Mouse (Mus musculus): Measurements from ENCODE around the gene Tfap2e.
A peak's percentile ranks its signal among the peaks of the same experiment; 100 is the strongest.

Gene Tfap2e

DNA sequence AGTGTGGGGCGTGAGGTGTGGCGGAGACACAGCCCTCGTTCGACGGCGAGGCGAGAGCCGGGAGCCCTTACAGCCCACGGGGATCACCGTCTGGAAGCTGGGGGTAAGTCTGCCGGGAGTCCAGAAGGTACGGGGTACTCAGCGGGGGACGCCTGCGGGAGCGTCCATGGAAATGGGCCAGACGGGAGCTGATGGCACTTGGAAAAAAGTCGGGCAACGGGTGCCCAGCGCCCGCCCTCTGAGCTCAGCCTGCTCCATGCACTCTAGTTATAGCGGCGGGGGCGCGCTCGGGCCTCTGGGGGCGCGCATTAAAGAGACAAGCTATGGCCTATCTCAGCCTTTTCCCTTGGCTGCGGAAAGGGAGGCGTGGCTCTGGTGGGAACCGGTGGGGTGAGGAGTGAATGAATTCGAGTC, at the start of gene Tfap2e:
Gene Tfap2e (minus strand): TSS at position 240 of the 414 bp plus-strand sequence.
- peak; percentile 80 for DNase-seq

DNA sequence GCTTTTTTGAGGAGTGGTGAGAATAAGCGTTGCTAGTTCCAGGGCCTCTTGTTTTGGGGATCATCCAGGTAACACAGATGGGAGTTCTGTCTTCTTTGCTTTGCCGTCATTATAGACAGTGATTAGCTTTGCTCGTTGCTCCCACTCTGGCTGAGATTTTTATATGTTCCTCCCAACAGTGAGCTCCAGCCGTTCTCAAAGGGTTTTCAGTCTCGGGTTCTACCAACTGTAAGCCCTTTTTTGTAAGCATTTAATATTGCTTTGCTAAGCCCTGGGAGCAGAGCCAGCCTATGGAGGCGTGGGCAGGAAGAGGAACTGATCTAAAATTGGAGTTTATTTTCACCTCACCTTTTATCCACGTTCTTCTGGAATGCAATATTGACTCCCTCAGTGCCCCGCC, 47.0 kb upstream of the Tfap2e start:
- no peak for DNase-seq

DNA sequence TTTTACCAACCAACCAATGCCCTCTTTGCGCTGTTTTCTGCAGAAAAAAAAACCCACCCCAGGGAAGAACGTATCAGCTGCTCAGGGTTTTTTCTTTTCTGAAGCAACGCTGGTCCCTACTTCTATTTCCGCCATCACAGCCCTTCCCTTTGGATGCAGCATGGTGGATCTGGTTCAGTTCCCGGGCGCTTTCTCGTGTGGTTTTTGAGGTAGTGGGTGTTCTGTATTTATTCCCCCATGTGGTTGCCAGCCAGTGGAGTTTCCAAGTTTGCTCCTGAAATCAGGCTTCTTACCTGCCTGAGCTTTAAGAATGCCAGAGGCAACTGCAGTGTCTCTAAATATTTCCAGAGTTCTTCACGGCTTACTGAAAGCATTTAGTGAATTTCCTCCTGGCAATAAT, 46.5 kb upstream of the Tfap2e start:
- DNase-seq = no peak

DNA sequence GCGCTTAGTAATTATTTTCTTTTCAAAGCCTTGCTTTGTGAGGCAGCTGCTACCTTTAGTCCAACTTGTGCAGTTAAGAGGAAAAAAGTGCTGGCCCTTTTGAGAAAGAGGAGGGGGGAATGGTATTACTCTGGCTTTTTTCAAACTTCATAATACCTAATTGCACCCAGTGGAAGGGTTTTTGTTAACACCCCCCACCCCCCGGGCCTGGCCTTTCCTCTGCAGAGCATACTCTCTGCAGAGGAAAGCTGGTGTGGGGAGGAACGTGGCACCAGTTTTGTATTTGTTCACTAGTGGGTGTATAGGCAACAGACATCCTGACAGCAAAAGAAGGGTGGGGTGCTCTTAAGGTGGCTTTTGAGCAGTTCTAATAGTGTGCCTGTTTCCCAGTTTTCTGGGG, 45.8 kb upstream of the Tfap2e start:
- no peak for DNase-seq

DNA sequence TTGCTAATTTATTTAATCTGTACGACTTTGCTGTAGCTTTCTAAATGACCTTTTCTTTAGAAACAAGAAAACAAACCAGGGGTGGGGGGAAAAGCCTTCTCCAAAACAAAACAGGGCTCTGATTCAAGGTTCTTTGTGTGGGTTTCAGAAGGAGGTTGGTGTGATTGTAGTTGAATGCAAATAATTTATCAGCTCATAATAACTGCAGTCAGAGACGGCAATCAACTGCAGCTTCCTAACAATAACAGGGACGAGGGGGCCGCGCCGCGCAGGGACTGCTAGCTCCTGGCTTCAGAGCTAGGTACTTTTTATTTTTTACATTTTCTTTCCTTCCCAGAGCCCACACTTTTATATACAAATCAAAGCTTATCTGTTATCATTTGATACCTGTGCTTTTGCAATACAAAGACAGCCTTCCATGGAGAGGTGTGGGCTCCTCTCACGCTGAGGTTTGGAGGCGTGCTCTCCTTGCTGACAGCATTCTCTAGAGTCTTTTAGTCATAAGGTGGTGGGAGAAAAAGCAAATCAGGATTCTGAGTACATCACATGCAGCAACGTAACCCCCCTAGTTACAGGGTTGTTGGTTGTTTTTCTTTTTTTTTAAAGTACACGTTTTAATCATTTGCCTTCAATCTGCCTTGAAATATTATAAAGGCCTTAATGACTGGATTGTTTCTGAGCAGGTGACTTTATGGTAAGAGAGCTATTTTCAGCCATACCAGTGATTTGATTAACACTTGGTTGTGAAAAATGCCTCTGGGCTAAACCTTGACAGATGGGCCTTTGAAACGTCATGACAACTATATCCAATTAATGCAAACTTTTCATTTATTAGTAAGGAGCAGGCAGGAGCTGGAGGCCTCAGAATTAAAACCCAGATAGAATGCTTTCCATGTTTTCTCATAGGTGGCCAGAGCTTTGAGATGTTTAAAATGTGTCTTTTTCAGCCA, 44.1 kb upstream of the Tfap2e start:
- no peak for DNase-seq

DNA sequence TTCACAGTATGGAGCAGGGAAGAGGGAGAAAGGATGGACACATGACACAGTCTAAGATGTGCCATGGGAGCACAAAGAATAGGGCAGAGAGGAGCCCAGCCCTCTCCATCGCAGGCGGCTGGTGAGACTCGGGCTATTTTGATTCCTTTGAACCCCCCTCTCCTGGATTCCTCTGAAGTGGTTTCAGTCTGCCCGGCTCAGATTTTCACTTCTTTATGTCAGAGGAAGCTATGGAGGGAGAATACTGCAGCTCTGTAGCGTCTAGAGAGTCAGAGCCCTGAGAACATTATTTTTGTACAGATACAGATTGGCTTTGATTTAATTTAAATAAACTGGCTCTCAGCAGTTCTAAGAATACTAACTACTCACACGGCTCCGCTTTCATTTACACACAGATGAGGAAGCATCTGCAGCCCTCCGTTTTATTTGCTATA, 43.1 kb upstream of the Tfap2e start:
- DNase-seq = peak; percentile 14

DNA sequence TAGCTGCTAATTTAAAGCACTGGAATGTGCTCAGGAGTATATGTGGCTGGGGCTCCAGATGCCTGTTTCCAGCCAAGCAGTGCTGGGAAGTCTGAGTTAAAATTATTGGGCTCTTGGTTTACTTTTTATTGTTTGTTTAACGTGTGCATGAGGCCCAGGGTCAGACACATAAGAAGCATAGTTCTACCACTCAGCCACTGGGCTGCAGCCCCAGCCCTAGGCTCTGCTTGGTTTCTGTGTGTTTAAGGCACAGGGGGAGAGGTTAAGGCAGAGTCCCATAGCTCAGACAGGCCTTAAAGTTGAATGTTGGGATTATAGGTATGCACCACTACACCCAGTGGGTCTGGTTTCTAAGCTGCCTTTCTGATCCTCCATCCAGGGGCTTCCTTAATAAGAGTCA, 39.1 kb upstream of the Tfap2e start:
- no peak for DNase-seq

DNA sequence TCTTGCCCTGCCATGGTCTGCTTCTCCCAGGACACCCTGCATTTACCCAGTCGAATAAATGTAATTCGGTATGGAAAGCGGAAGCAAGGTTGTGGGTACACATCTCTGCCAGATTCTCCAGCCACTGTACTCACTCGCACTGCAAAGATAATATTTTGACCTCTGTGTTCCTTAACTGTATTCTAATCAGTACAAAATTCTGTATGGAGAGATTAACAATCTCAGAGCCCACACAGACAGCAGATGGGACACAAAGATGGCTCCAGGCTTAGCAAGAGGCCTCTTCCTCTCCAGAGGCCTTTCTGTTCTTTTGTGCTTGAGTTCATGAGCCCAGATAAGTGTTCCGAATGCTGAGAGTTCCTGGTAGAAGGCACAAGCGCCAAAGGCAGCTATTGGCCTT, 37.8 kb upstream of the Tfap2e start:
- DNase-seq = no peak

DNA sequence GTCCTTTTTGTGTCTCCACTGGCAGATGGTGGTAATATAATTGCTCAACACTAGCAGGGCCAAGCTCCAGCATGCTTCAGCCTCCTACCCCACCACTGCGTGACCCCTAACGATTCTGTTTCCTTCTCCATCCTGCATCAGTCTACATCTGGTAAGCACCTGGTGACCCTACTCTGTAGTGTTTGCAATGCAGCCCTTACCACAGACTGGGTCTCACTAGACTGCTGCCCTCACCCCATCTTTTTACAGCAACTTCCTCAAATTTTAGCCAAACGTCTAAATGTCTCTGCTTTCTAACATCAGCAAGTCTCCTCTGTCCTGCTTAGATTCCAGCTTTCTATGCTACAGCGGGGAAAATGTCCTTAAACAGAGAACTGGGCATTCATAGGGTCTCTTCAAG, 34.8 kb upstream of the Tfap2e start:
- DNase-seq = no peak

DNA sequence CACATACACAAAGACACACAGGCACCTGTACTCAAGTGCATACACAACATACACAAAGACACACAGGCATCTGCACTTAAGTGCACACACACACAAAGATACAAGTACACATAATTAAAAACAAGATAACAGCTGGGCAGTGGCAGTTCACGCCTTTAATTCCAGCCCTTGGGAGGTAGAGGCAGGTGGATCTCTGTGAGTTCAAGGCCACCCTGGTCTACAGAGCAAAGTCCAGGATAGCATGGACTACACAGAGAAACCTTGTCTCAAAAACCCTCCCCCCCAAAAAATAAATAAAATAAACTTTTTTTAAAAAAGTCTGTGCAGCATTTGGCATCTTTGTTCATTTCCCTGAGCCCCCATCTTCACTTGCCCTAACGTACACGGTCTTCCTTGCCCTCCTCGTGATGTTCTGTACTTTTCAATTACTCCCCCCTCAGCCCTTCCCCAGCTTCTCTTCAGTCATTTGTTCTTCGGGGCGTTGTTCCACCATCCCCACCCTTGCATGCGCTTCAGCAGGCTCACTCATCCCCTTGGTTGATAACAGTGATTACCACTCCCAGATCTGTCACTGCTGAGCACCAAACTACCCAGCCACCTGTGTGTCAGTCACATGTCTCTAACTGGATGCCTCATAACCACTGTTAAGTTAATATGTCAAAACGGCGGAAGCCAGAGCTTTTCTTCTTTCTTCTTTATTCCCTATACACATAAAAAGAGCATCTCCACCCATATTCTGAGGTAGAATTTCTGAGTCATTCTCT, 33.9 kb upstream of the Tfap2e start:
- DNase-seq = no peak

DNA sequence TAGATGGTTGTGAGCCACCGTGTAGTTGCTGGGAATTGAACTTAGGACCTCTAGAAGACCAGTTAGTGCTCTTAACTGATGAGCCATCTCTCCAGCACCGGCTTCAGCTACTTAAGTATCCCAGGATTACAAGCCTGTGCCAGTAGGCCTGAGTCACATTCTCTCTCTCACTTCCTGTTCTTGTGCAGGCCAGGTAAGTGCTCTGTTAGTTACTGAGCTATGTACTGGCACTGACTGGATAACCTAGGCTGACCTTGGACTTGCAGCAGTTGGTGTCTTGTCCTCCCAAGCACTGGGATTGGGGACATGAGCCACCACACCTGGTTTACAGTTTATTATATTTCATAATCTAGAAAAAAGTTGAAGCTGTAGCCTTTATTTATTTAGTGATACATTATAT, 27.4 kb upstream of the Tfap2e start:
- DNase-seq = no peak

DNA sequence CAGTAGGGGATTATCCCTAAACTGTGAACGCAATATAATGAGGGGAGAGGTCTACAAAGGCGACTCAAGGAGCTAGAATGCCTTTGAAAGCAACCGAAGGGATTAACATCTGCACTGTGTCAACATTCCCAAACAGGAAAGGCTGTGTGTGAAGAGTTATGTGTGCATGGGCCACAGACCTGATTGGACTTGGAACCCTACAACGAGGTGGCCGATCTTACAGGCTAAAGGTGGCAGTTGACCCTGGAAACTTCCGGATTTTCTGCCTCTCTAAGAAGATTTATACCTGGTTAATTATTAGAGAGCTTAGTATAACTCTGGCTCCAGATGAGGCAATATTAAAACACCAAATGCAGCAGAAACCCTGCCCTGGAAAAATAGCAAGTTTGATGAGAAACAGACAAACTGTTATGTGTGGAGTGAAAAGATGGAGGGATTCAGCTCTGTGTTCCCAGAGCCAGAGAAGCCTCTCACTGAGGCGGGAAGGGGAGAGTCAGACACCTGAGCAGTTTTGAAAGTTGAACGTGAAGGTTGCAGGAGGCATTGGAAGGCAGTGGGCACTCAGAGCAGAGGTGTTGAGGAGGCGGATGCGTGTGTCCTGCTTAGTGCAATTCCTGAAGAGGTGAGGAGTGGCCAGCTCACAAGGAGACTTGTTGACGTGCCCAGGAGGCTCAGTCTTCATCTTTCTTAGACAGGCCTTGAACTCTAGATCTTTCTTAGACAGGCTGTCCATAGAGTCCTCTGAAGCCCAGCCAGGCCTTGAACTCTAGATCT, 26.7 kb upstream of the Tfap2e start:
- DNase-seq = no peak

DNA sequence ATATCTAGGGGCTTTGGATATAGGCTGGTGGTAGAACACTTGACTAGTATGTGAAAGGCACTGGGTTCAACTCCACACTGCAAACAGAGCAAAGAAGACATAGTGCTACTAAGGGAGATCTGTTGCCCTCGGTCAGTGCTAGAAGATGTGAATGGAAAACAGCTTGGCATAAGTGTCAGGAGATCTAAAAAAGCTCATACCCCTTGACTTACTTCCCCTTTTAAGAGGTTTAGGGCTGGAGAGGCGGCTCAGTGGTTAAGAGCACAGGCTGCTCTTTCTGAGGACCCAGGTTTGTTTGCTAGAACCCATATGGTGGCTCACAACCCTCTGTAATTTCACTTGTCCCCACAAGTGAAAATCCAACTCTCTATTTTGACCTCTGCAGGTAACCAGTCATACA, 23.4 kb upstream of the Tfap2e start:
- no peak for DNase-seq

DNA sequence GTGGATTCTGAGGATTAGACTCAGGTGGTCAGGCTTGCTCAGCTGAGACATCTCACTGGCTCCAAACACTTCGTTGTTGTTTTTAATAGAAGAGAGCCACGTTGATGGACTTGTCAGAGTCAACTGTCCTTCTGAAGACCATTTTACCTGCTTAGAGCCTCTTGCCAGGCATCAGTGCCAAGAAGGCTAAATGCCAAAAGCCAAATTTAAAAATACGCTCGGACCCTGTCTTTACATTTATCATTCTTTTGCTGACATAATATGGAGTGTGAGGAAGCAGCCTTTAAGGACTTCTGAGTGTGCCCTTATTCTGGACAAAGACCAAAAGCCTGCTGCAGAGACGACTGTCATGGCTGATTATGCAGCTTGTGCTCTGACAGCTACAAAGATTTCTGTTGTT, 22.3 kb upstream of the Tfap2e start:
- no peak for DNase-seq

DNA sequence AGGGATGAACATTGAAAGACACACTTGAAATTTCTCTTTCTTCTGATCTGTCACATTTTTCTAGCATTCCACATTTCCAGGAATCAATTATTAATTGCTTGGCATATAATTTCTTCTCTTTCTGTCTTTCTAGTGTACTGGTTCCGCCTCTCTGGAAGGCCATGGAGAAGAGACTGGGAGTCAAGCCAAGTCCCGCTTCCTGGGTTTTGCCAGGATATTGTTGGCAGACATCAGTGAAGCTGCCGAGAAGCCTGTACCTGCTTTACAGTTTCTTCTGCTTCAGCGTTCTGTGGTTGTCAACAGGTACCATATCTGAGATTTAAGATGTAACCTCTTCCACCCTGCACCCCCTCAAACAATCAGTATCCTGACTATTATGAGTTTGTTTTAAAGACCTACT, 20.7 kb upstream of the Tfap2e start:
- DNase-seq = no peak

DNA sequence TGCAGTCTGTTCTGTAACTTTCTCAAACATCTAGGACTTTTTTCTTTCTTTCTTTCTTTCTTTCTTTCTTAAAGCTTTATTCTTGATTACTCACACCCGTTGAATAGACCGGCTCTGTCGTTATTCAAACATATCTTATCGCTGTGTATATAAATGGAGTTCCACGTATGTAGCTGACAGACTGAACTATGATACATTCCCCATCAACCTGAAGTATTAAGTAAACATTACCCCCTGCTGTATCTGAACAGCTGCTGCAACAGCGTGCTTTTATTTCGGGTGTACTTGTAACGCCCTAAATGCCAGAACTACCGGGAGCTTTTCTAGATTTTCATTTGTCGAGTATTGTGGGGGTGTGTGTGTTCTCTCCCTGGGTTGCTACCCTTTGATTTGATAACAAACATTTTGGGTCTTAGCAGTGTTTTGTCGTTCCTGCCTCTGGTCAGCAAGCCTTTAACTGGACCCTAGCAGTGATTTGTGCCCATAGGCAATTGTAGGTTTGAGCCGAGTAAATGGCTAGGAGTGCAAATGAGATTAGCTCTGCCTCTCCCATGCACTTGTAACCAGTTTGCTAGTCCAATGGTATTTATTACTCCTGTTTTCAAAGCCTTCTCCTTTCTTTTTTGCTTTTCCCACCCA, 18.8 kb upstream of the Tfap2e start:
- DNase-seq = no peak

DNA sequence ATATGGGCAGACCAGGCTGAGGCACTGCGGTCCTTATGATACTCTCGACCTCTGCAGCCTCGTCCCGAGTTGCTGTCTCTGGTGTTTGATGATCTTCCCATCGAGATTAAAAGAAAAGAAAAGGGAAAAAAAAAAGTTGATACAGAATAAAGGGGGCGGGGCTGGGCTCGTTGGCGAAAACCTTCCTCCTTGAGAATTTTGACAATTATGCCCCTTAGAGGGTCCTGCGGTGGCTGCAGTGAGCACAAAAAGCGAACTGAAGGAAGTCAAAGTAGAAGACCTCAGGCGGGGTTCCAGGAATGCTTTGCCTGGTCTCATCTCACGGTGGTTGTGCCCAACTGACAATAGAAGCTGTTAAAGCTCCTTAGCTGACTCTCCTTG, 18.2 kb upstream of the Tfap2e start:
- no peak for DNase-seq

DNA sequence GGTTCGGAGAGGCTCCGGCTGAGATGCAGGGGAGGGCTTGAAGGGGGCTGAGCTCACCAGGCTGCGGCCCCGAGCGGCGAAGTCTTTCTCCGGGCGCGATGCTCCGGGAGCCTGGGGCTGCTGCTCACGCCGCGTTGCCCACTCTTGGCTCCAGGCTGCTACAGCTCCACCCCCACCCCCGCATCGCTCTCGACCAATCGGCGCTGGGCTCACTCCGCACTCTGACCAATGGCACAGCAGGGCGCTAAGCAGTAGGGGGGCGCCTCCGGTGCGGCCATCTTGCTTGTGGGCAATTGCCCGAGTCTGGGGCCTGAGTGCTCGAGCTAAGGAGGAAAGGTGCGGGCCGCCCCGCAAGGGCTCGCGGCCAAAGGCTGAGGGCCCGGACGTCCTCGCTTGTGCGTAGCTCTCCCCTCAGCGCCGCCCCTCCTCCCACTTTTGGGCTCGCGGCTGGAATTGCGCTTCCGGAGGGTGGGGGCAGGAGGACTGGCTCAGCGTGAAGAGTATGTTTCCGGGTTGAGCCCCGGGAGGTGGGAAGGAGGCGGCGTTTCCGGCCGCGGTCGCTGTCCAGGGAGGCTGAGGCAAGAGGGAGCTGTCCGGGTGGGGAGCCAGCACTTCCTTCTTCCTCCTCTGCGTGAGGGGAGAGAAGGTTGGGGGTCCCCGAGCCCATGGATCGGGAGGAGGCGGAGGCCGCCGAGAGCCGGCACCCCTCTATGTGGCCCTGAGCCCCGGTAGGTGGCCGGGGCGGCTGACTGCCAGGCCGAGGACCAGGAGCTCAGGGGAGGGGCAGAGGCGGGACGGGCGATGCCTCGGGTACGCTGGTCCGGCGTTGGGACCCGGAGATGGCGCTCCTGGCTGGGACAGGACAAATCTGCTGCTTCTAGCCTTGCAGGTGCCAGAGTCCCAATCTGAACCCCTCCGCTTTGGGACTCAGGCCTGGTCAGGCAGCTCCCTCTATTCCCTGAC, 17.5 kb upstream of the Tfap2e start, which contains the start of the genes Ncdn and AU040320:
Gene Ncdn (minus strand): TSS at position 171 of the 963 bp plus-strand sequence.
Gene AU040320 (plus strand): TSS at position 277 of the 963 bp plus-strand sequence.
- DNase-seq = peak; percentile 97

DNA sequence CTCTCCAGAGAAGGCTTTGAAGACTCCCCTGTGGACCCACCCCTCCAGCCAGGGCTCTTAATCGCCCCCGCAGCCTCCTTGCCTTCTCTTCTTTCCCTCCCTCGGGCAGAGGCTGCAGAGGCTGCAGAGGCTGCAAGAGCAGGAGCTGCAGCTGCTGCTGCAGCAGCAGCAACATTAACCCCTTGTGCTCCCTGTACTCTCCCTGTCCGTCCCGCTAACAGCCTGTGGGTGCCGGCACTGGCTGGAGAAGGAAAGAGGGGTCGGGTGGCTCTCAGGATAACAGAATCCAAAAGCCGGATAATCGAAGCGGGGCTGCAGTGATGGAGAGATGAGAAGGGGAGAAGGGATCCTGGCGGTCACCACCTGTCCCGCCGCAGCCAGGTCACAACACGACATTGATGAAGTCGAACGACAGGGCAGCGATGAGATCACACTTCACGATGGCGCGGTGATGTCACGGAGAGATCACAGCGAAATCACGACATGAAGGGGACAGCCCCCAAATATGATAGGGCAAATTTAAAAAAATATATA, 16.6 kb upstream of the Tfap2e start:
- peak; percentile 57 for DNase-seq

DNA sequence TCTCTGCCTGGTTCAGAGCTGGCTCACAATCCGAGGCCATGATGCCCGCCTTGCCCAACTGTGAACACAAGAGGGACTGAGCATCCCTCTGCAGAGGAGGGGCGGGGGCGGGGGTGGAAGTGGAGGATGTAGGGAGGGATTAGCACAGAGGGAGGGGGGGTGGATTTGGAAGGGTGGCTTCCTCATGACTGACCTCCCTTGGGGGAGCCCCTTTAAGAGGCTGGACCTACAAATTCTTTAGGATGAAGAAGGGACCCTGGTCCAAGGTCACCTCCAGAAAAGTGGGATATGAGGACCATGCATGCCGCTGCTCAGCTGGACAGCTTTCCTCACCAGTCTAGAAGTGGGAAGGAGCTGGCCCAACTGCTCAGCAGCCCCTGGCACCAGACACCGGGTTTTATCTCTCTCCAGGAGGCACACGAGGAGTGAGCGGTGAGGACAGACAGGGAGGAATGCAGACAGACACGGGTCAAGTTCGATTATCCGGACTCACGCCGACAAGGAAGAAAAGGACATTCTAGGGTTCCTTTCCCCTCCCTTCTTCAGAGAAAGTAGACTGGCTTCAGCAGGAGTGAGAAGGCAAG, 16.1 kb upstream of the Tfap2e start:
- no peak for DNase-seq

DNA sequence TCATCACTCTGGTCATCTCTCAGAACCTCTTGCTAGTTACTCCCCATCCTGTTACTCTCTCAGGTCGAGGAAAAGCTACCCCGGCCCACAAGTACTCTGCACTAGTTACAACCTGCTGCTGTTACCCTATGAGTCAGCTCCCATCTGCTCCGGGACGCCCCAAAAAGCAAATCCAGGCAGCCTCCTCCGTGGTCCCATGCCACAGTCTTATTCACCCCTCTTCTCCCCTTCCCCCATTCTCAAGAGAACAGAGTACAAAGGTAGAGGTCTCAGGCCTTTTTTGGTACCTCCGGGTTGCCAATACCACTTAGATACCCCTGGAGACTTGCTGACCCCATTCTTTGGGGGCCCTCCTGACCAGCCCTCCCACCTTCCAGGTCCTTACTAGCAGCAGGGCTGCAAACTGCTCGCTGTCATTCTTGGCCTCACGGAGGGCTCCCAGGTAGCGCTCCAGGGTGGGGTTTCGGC, 15.6 kb upstream of the Tfap2e start:
- DNase-seq = no peak
